Mouse (Mus musculus): ENCODE results near the gene AU021092.

DNA sequence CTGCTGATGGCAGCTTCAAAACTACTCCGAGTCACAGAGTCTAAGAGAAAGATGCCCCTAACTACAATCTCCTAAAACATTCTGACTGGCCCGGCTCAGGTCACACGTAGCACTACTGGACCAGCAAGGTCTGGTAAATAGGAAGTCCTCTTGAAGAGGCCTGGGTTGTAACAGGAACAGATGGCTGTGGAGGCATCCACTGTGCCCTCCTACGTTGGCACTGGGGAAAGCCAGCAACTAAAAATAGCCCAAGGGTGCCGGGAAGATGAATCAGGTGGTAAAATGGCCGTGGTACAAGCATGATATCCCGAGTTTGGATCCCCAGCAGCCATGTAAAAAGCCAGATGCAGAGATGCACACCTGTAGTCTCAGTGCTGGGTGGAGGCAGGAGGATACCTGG lies 35.9 kb downstream of the AU021092 start:
- no peak for TF ChIP-seq CTCF (conservative IDR thresholded peaks at IDR 0.05; ENCODE audit: low read length)
- no peak for TF ChIP-seq POU5F1 (IDR thresholded peaks at IDR 0.05; ENCODE audit: borderline replicate concordance, low read length)
